Mouse (Mus musculus): Measurements from ENCODE around the gene Dnajb2.

DNA sequence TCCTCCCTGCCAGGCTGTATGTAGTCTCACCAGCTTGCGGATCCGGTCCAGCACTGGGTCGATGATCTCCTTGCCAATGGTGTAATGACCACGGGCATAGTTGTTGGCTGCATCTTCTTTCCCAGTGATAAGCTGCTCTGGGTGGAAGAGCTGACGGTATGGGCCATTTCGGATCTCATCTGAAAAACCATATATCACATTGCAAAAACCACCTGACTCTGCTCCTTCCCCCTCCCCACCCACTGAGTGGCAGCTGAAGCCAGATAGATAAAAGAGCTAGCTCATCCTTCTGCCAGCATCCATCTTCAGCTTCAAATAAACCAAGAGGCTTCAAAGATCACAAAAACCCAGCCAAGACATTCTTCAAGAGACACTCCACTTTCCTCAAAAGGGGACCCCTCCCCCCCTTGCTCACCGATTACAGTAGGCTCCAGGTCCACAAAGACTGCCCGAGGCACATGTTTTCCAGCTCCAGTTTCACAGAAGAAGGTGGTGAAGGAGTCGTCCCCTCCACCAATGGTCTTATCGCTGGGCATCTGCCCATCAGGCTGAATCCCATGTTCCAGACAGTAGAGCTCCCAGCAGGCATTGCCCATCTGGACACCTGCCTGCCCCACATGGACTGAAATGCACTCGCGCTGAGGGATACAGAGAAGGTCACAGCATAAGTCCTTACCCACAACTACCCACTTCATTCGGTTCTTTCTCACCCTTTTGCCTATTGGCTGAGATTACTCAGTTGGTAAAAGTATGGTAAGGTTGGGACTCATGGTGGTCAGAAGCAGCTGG lies 19.2 kb upstream of the Dnajb2 start:
- TF ChIP-seq CTCF (IDR thresholded peaks at IDR 0.05; ENCODE audit: low read depth), result no peak
- no peak for TF ChIP-seq EP300 (optimal IDR thresholded peaks at IDR 0.05)

Data from stomach, postnatal 0 days (tissue).